Mouse (Mus musculus) heart, embryonic 12.5 days (tissue): ENCODE data around the gene Sprr2e. TPM values are rescaled to one million over a fixed set of nuclear protein-coding genes. Genes with fewer than 3 reads are reported as not detected.

ENCODE experiments used
- polyA plus RNA-seq: library from polyadenylated mRNA; unstranded; fragments of >200 nt; fragmentation: Nextera tagmentation; extraction: Ambion mirVana; gene quantifications from 2 replicates; pipeline ENCODE4 v1.2.1, GENCODE M21; 2016

Gene Sprr2e
- polyA plus RNA-seq, 1 experiment from 2014 or later = not detected

Other genes starting within 250 kb of the Sprr2e start
- not detected in 2 replicates for gene Prr9, start 228.2 kb upstream of the Sprr2e start, polyA plus RNA-seq
- gene Lelp1, start 209.4 kb upstream of the Sprr2e start, polyA plus RNA-seq = not detected in 2 replicates
- gene Sprr2a1, start 136.3 kb upstream of the Sprr2e start, polyA plus RNA-seq = not detected in 2 replicates
- gene Sprr2a2, start 136.2 kb upstream of the Sprr2e start, polyA plus RNA-seq = 0.64 and 0.66 TPM in 2 replicates
- gene Sprr2a3, start 66.7 kb upstream of the Sprr2e start, polyA plus RNA-seq = not detected in 2 replicates
- gene Sprr2b, start 35.5 kb upstream of the Sprr2e start, polyA plus RNA-seq = not detected in 2 replicates
- not detected in 2 replicates for gene Sprr2d, start 13.0 kb upstream of the Sprr2e start, polyA plus RNA-seq
- 0.51 TPM in 1 of 2 replicates, not detected in the other for gene Sprr2f, start 13.0 kb downstream of the Sprr2e start, polyA plus RNA-seq
- 0.26 TPM in 1 of 2 replicates, not detected in the other for gene Sprr2h, start 33.5 kb downstream of the Sprr2e start, polyA plus RNA-seq
- gene Sprr2i, start 55.8 kb downstream of the Sprr2e start, polyA plus RNA-seq = not detected in 2 replicates
- gene Sprr2j-ps, start 65.9 kb downstream of the Sprr2e start, polyA plus RNA-seq = not detected in 2 replicates
- 6.1 and 9.4 TPM in 2 replicates for gene Gm9774, start 77.3 kb downstream of the Sprr2e start, polyA plus RNA-seq
- not detected in 2 replicates for gene Sprr2k, start 80.4 kb downstream of the Sprr2e start, polyA plus RNA-seq
- not detected in 2 replicates for gene Sprr1b, start 86.6 kb downstream of the Sprr2e start, polyA plus RNA-seq
- not detected in 2 replicates for gene Sprr3, start 106.6 kb downstream of the Sprr2e start, polyA plus RNA-seq
- gene Sprr1a, start 133.8 kb downstream of the Sprr2e start, polyA plus RNA-seq = 0.24 and 0.37 TPM in 2 replicates
- not detected in 2 replicates for gene Sprr4, start 148.3 kb downstream of the Sprr2e start, polyA plus RNA-seq
- not detected in 2 replicates for gene 2310046K23Rik, start 182.4 kb downstream of the Sprr2e start, polyA plus RNA-seq
- not detected in 2 replicates for gene Ivl, start 221.6 kb downstream of the Sprr2e start, polyA plus RNA-seq
- gene Smcp, start 236.9 kb downstream of the Sprr2e start, polyA plus RNA-seq = not detected in 2 replicates